Mouse (Mus musculus) layer of hippocampus, postnatal 14 days (tissue): ENCODE results near the gene Phf2. TPM values are rescaled to one million over a fixed set of nuclear protein-coding genes. Genes with fewer than 3 reads are reported as not detected.

Experiments used
- DNase-seq, 2 experiments: peaks; one replicate each; pipeline ENCODE4 v3.0.0; 2021 to 2022; ENCODE audit warnings: low spot score in 2 of 2, mixed read lengths in 1 of 2
- total RNA-seq, 2 experiments: library from RNA; stranded (reverse); gene quantifications; 2 replicates each; pipeline ENCODE4 v1.2.3; 2021

Phf2 gene
- total RNA-seq, 2 experiments from 2014 or later = 30.5 to 30.8 TPM

DNA sequence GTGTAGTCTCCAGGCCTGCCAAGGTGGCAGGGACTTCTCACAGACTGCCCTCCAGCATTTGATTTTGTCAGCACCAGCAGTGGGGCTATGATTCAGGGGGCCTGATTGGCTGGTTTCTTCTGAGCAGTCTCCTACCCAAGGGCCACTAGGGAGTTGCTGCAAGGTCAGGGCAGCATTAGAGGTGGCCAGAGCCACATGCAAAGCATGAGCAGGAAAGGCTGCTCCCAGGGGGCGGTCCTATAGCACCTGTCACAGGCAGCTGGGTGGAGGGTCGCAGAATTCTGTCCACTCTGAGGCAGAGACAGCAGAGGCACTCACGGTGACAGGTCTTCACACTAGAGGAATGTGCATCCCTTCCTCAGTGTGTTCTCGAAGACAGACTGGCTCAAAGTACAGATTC is 12.1 kb downstream of the Phf2 start:
- DNase-seq = no peak

DNA sequence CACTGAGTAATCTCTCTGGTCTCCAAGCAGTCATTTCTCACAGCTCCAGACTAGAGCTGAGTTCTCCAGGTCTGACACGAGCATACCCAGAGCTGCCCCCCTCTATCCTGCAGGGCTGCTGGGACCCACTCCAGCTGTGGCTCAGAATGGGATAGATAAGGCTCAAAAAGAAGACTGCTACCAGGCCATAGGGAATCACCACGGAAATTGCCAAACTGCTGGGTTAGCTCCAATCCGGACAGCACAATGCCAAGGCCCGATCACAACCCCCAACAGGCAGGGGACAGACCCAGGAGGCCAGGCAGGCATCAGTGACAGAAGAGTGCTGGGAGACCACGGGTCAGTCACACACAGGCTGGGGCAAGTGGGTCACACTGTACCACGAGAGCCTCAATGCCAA is 12.9 kb downstream of the Phf2 start:
- DNase-seq = no peak

DNA sequence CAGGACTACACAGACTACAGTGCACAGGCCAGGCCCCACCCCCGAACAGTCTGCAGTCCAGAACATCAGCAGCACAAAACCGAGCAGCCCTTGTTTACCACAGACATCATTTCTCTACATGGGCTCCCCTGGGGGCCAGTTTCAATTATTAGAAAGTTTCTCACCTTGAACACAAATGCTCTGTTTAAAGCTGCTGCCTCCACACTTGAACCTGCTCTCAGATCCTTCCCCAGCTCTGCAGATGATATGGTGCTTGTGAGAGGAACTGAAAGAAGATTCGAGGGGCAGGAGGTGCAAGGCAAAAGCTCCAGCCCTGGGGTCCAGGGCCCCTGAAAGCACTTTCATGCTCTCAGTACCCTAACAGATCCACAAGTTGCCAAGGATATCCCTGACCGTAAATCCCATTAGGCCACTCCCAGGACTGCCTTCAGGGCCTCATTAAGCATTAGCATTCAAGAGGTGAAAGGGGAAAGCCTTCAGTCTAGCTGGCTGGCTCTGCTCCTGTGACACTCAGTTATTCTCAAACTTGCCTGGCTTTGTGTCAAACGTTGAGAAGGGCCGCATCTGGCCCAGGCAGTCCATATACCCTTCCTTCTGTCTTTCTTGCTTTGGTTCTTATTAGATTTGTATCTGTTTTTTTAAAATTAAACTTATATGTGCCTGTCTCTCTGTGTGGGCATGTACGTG is 13.5 kb downstream of the Phf2 start:
- no peak for DNase-seq

DNA sequence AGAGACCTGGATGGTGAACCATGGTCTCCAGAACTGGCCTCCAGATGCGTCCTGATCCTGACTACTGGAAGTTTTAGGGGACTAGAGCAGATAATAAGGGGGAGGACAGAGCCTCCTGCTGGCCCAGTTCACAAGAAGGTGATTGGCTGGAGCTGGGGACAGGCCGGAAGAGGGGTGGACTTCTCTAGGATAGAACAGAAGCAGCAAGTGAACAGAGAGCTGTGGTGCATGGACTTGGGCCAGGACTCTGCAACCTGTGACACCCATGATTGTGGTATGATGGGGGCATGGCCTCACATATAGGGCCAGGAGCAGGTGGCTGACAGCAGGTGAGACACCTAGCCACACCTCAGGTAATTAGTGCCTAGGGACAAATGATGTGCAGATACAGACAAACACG is 17.0 kb downstream of the Phf2 start:
- DNase-seq = no peak

DNA sequence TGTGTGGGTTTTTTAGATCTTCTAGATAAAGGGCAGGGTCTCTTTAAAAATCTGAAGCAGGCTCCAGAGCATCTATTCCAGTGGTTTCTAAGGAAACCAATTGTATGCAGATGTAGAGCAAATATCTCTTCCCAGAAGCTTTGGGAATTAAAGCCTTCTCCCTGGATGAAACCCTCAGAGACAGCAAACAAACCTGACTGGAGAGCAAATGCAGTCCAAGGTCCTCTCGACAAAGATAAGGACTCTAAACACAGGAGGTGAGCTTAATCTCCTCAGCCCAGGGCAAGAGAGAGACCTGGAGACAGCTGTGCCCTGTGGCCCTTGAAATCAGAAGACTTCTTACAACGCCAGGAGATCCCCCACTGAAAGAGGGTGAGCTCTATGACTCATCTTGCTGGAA is 17.4 kb downstream of the Phf2 start:
- no peak for DNase-seq

DNA sequence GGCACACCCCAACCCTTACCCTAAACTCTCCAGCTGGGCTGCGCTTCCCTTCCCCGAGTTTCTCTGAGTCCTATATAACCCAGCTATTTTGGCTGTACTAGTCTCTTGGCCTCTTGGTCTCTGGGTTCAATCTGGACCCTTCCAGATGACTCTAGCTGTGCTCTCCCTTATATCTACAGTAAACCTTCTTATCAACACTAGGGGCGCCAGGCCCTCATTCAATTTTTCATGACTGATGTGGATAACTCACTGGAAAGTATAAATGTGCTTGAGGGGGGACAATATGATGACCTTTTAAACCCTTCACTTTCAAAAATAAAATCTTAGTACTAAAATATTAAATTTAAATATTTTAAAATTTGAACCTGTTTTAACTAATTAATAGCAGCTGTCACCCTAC is 18.1 kb downstream of the Phf2 start:
- DNase-seq = no peak

DNA sequence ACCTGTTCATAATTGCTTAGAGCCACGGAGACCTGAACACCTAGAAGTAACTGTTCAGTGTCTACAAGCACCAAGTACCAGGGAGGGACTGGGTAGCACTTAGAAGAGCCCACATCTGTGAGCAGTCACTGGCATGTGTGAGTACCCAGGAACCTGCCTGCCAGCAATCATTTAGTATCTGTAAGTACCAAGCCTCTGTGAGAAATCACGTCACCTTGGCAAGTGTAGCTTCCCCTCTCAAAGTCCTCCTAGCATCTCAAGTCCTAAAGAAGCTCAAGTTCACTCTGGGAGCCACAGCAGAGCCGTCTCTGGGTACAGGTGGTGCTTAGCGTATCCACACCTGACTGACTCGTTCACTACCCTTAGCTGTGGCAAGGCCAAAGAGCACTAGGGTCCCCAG is 19.2 kb downstream of the Phf2 start:
- no peak for DNase-seq

DNA sequence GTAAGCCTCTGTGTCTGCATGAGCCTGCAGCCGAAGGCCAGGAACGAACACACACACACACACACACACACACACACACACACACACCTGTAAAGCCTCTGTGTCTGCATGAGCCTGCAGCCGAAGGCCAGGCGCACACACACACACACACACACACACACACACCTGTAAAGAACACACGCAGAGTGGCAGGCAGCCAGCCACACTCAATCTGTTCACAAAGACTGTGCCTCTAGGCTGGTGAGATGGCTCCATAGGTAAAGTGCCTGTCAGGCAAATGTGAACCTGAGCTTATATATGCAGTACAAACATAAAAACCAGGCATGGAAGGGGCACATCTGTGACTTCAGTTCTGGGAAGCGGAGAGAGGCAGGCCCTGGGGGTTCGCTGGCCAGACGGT is 20.1 kb downstream of the Phf2 start:
- DNase-seq = no peak

DNA sequence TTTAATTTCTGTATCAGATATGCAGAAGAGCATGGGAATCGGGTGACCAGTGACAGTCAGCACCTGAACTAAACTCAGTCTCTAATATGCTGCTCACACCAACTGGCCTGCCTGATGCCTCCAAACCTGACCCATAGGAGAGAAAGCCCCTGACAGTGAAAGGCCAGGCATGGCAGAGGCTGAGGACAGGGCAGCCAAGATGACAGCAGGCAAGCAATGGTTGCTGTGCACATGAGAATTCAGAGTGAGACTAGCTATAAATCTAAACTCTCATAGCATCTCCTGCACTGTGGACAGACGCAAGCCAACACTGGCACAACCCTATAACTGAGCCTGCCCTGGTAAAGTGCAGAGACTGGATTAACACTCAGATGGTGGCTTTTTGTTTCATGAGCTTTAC is 20.6 kb downstream of the Phf2 start:
- DNase-seq = no peak

DNA sequence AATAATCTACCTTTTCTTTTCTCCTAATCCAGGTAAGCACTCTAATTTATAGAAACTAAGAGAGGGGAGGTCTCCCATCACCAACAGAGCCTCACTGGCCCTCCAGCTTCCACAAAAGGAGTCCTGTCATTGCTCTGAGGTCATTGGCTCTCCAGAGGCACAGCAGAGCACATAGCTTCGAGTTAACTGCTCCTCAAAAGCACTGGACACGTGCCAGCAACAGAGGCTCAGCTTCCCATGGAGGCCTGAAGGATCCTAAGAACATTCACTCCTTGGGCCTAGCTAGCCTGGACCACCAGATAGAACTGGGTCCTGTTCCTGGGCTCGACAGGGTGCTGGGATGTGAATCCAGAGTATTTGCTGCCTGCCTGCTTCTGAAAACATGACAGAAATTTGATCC is 21.8 kb downstream of the Phf2 start:
- DNase-seq = no peak

DNA sequence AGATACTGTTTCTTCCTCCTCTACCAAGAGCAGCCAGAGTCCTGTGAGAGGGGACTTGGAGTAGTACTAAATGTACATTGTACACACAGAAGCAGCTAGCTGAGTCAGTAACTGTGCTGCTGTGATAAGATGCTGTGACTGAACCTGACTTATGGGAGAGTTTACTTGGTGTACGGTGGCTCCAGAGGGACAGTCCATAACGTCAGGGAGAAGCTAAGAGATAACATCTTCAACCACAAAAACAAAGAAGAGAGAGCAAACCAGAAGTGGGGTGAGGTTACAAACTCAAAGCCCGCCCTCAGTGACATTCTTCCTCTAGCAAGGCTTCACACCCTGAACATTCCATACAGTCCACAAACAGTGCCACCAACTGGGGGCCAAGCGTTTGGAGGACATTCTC is 25.6 kb downstream of the Phf2 start:
- DNase-seq = no peak

DNA sequence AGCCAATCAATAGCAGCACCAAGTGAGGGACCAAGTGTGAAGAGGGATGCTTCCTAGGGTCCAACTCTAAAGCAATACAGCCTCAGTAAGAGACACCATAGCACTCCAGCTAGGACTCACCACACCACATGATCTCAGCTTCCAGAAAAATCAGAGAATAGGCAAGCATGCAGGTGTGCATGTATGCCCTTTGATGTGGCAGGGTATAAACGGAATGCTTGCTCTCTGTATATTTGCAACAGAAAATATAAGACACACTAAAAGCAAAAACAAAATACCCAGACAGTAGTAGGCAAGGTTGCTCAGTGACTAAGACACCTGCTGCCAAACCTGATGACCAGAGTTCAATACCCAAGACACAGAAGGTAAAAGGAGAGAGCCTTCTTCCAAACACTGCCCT is 27.4 kb downstream of the Phf2 start:
- no peak for DNase-seq

DNA sequence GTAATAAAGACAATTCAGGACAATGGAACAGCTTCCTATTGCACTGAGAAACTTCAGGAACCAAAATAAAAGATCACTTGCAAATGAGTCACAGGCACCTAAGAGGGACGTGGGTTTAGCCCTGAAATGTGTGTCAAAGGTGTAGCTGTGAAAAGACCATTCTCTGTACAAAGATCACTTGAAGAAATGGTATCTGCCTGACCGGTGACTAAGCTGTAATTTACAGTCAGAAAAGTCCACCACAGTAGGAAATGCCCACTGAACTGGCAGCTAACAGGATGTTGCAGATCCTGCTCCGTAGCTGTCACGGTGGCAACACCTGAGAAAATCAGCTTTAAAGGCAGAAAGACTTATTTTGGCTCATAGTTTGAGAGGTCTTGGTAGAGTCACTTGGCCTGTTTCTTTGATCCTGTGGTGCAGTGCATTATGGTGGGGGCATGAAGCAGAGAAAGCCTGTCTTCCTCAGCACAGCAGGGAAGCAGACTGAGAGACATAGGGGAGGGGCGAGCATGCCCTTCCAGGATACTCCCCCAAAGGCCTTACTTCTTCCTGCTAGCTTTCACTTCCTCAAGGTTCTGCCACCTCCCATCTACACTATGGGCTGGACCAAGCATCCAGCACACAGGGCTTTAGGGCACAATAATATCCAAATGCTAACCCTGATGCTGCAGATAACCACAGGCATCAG is 28.9 kb downstream of the Phf2 start:
- DNase-seq = no peak

DNA sequence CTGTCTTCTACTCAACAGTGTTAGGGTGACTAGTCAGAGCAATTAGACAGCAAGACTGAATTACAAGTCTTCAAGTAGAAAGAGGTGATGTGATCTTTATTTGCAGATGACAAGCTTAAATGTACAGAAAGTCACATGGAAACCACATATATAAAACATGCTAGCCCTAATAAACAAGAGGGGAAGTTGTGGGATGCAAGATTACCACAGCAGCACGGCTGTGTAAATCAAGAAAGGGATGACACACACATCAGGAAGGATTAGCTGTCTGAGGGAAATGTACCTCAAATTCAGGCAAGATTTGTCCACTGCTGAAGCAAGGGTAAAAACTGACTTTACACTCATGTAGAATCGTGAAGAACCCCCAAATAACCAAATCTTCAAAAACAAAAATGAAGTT is 32.6 kb downstream of the Phf2 start:
- no peak for DNase-seq

DNA sequence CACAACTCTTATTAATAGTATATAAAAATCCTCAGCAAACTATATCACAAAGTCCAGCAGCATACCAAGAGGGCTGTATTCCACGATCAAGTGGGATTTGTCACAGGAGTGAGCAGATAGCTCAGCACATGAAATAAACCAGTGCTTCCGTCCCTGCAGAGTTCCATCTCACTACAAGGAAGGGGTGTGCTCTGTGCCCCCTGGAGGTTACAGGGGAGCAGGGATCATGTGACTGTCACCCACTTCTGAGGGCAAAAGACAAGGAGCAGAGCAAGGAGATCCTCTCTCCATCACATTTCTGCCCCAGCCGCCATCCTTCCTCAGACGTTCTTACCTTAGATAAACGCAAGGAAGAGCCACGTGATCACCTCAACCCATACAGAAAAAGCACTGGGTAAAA is 33.4 kb downstream of the Phf2 start:
- DNase-seq = no peak

DNA sequence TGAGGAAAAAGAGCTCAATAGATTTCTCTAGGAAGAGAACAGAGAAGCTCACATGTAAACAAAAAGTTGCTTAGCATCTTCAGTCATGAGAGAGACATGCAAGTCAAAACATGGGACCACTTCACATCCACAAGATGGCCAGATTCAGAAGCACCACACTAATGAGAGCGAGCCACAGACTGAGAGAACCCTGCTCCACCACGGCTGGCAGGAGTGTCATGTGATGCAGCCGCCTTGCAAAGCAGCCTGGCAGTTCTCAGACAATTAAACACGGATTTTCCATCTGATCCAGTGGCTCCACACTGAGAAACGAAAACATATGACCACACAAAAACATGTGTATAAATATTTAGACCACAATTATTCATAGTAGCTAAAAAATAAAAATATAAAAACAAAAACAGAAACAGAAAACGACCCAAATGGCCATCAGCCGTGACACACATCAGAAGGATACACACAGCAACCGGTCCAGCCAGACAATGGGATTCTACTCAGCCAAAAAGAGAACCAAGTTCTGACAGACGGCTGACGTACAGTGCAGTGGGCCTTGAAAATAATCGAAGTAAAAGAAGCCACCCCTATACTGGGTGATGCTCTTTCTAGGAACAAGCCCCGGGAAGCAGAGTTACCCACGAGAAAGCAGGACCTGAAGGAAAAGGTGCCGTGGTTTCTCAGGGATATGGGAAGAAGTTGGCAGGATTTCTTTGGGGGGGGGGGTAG is 40.2 kb downstream of the Phf2 start:
- peak; percentile 14 to 28 for DNase-seq

DNA sequence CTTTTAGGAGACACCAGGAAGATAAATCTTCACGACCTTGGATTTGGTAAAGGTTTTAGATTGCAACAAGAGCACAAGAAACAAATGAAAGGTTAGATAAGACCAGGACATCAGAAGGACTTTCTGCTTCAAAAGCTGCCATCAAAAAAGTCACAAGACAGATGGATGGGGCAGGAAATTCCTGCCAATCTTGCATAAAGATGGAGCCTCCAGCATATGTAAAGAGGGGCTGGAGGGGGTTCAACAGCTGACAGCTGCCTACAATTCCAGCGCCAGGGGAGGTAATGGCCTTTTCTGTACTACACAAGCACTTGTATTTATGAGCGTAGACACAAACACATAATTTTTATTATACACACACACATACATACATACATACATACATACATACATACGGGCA is 41.1 kb downstream of the Phf2 start:
- no peak for DNase-seq

DNA sequence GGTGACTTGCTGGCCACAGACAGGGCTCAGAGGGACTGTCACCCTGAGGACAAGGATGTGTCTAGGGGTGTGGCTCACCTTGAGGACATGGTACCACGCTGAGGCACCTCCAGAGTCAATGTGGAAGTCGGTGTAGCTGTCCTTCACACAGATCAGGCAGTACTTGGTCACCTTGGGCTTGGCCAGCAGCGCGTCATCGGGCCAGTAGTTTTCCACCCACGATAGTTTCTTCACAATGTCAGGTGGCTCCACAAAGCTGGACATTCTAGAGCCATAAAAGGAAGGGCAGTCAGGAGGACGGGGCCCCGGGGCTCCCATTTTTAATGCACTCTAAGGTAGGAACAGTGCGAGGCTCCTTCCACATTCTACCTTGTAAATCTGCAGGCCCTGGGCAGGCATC is 48.0 kb downstream of the Phf2 start:
- DNase-seq = no peak

DNA sequence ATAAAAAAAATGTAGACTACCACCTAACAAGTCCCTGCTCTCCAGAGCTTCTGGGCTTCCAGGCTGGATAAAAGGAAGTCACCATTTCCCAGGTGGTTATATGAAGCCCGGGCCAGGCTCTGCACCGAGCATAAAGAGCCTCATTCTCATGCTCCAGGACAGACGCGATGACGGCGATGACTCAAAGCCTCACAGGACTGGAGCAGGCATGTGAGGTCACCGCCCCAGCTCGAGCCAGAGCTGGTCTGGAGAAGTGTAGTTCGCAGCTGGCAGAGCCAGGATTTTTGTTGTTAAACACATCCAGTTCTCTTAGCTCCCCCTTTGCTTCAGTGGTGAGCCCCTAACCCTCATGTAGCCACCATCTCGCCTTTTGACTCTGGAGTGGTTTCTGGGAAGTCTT is 48.6 kb downstream of the Phf2 start:
- no peak for DNase-seq

DNA sequence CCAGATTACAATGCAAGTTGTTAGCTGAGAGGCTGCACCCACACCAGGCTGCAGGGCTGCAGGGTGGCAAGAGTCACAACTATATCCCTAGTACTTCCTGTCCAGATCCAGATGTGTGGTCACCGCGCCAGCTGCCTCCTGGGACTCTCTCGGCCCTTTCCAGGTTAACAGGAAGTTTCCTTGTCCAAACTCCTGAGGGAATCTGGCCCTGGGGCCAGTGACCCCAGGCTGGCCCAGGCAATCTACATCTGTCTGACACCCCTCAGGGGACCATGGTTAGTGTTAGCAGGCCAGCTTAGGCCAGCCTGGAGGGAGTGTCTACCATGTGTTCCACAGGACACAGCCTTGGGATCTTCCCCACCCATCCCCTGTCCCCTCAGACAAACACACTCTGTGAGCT is 51.8 kb downstream of the Phf2 start:
- no peak for DNase-seq

DNA sequence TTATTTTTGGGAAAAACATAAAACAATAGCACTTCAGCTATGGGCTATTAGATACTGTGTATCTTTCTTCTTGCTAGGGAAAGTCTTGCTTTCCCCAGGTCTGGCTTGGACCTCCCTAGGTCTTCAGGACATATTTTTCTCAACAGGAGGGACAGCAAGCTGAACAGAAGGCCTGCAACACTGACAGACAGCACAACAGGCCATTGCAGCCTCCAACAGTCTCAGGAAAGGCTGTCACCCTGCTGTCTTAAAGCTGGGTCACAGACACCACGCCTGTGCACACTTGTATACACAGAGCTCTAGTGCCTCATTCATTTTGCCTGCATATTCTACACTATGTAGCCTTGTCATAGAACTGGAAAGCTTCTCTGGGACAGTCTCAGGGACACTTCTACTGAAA is 56.5 kb downstream of the Phf2 start:
- no peak for DNase-seq

DNA sequence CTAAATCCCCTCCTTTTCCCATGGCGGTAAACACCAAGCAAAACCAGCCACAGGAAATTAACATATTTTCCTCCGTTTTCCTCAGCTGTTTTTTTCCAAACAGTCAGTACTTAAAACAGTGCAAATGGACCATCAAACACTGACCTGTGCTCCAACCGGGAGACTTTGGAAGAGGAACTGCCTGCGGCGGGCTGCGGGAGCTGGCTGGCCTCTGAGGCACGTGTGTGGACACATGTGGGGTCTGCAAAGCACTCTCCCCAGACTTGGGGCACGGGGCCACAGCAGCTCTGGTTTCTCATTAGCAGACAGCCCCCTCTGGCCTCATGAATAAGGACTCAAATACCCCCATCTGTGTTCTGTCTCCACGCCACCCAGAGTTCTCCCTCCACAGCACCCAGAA is 59.9 kb downstream of the Phf2 start:
- DNase-seq = no peak
